9 mouse cellular contexts compared by ENCODE assay signal in the genomic region with DNA sequence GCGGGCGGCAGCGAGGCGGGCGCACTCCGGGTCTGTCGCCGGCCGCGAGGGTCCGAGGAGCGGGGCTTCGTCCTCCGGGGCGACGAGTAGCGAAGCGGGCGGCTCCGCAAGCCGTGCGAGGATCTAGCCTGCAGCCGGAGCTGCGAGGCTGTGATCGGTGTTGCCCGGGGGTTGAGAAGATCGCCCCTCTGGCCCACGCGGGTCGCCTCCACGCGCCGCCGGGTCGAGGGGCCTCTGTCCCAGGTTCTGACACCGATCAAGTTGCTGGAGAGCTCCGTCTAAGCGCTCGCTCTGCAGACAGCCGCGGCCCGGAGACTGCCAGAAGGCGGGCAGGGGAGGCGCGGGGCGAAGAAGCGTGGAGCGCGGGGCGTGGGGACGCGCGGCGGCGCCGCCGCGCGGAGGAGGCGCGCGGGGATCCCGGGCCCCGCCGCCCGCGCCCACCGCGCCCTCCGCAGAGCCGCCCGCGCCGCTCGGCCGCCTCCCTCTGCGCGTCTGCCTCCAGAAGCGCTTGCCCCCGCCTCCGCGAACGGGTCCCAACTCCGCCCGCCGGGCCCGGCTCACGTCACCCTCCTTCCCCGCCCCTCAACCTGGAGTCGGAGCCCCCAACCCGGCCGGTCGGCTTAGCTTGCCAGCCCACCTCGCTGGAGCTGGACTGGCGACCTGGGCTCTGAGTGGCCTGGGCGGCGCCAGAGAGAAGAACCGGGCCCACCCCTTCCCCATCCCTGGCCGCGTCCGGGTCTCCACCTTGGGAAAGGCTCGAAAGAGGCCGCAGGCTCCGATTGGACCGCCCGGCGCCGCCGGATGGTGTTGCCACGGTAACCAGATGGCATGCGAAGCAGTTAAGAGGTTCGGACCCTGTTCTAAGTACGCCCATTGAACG. TPM values are rescaled to one million over a fixed set of nuclear protein-coding genes. Genes with fewer than 3 reads are reported as not detected.
A peak's percentile ranks its signal among the peaks of the same experiment; 100 is the strongest.
DNase-seq lines count a peak whose midpoint lies in the region; ATAC-seq and TF ChIP-seq lines count a peak whose summit lies in the region.
"Had no signal": no experiment of that assay in that cellular context is flagged by ENCODE, and none has a peak within 500 bp of the region (broad histone marks: within the 10 kb centered on the region; RNA-seq: fewer than 3 reads in every experiment).

A gene (minus strand): TSS at position 353 of the 880 bp plus-strand sequence.

- no peaks in the 10 kb centered on the region for H3K9me3 ChIP-seq in heart, postnatal 0 days (replicated peaks; ENCODE audit: control insufficient read depth, low read length)

- no peak; the same call in 1 of the 2 replicates for ATAC-seq in heart, postnatal 0 days (ENCODE audit: insufficient read depth, low read depth)
- no peak for ATAC-seq in activated CD4-positive, CD25-positive, alpha-beta regulatory T cell, adult 4 months

- peak within 1 kb of the TSS; percentile 31 for H3K4me3 ChIP-seq in heart, postnatal 0 days (ENCODE audit: low read depth, low read length)
- H3K4me3 ChIP-seq in olfactory bulb, adult 2 months (ENCODE audit: insufficient read depth, low read depth, low read length): peak within 1 kb of the TSS; percentile 84

- no peaks in the 10 kb centered on the region for H3K4me1 ChIP-seq in heart, postnatal 0 days (ENCODE audit: control insufficient read depth, insufficient read depth)
- H3K4me1 ChIP-seq in olfactory bulb, adult 2 months (ENCODE audit: control insufficient read depth, insufficient read depth, low read length): peaks cover 29% of the 10 kb centered on the region

- WGBS in heart, postnatal 0 days: 2% methylated on average over 82 of the region's 114 CpGs
- WGBS in olfactory bulb, adult 2 months: 2% methylated on average over 113 of the region's 114 CpGs

- H3K4me2 ChIP-seq in heart, postnatal 0 days (ENCODE audit: low read depth, low read length): peak within 1 kb of the TSS; percentile 51

- TF ChIP-seq POLR2A in olfactory bulb, adult 2 months (IDR thresholded peaks at IDR 0.05; ENCODE audit: insufficient read depth, low read depth, low read length): no peak

- no peak within 1 kb of the TSS for H3K9ac ChIP-seq in heart, postnatal 0 days (replicated peaks; ENCODE audit: low read depth, low read length)

- no peak for DNase-seq in heart, postnatal 0 days (ENCODE audit: low spot score)
- no peak for DNase-seq in heart, adult 8-10 months (ENCODE audit: low spot score)
- peak; percentile 53 for DNase-seq in adrenal gland, postnatal 14 days
- peak; percentile 56 for DNase-seq in forelimb bud, embryonic 11.5 days (ENCODE audit: low read depth, low spot score)
- peak; percentile 76 to 84 for DNase-seq in left cerebral cortex, postnatal 25 days (ENCODE audit: low spot score in 2 of 2)
- no peak for DNase-seq in spleen, adult 18-20 months

- H3K36me3 ChIP-seq in heart, postnatal 0 days (replicated peaks; ENCODE audit: control insufficient read depth, insufficient read depth, low read length): no peaks in the 10 kb centered on the region

- H3K27ac ChIP-seq in heart, postnatal 0 days (ENCODE audit: low read depth): no peak within 1 kb of the TSS
- peak within 1 kb of the TSS; percentile 60 for H3K27ac ChIP-seq in olfactory bulb, adult 2 months (ENCODE audit: insufficient read depth, low read depth, low read length)

- peaks cover 91% of the 10 kb centered on the region for H3K27me3 ChIP-seq in heart, postnatal 0 days (ENCODE audit: control insufficient read depth, insufficient read depth, low read length)

- no peak for TF ChIP-seq CTCF in heart, postnatal 0 days (IDR thresholded peaks at IDR 0.05; ENCODE audit: low read depth)
- TF ChIP-seq CTCF in olfactory bulb, adult 2 months (IDR thresholded peaks at IDR 0.05; ENCODE audit: insufficient read depth, low read depth, low read length): no peak

- intact Hi-C loops in left cerebral cortex, postnatal 25 days (cut with DNase I): loop anchor here (5.0 to 10.0 kb wide), 6 partner anchors 110 to 935 kb away; no protein-coding TSS in a partner anchor

- TF ChIP-seq EP300 in heart, postnatal 0 days (IDR thresholded peaks at IDR 0.05; ENCODE audit: low read depth): no peak

RNA-seq across cellular contexts. Expression of the gene that starts here (rescaled TPM):
- 0.50 and 0.57 TPM in 2 replicates for total RNA-seq in heart, postnatal 0 days (2014; rRNA removed; ENCODE audit: low replicate concordance)
- 0.27 TPM in 1 of 2 replicates, not detected in the other for polyA plus RNA-seq in heart, postnatal 0 days (2015; fragmentation: Nextera tagmentation; extraction: Ambion mirVana)
- total RNA-seq in heart, adult 8-10 months (2022): under 1 TPM; 0.17 to 0.44 (median 0.20) TPM
- 3.2 and 3.3 TPM in 2 replicates for total RNA-seq in adrenal gland, postnatal 14 days (2021)
- 10 to 100 TPM; 53.5 to 57.1 TPM for total RNA-seq in left cerebral cortex, postnatal 25 days (2021)
- not detected in 2 replicates for polyA plus RNA-seq in olfactory bulb, adult 2 months (2012; ENCODE audit: insufficient read depth, insufficient read length, low replicate concordance, missing spikeins)
- polyA plus RNA-seq in activated CD4-positive, CD25-positive, alpha-beta regulatory T cell, adult 4 months (2017; shearing (Covaris generic)): not detected
- total RNA-seq: hematopoietic stem cell, adult 5-6 weeks had no signal

Comparison
In these comparisons a context has a peak if more than half of its experiments do, and no peak if none do; other contexts are left out.
1. RNA of the gene that starts here (total RNA-seq): 53.5 to 57.1 TPM in left cerebral cortex, postnatal 25 days; 3.2 to 3.3 TPM in adrenal gland, postnatal 14 days, 0.50 to 0.57 TPM in heart, postnatal 0 days and 0.17 to 0.44 TPM in heart, adult 8-10 months; every median in the first group is over 10 times any median in the second.
2. DNase-seq: peak in adrenal gland, postnatal 14 days (single experiment), forelimb bud, embryonic 11.5 days (single experiment) and left cerebral cortex, postnatal 25 days (2 of 2); none in heart, postnatal 0 days (single experiment), heart, adult 8-10 months (single experiment) and spleen, adult 18-20 months (0 of 2).